Mouse (Mus musculus) gastrocnemius, adult 8-10 months (tissue): ENCODE measurements around the gene Rem2. TPM values are rescaled to one million over a fixed set of nuclear protein-coding genes. Genes with fewer than 3 reads are reported as not detected.

ENCODE experiments used
- DNase-seq, 2 experiments: peaks; one replicate each; pipeline ENCODE4 v3.0.0; 2022; ENCODE audit warnings: low spot score in 2 of 2
- total RNA-seq, 4 experiments: library from RNA; stranded (reverse); gene quantifications; 2 replicates each; pipeline ENCODE4 v1.2.4; 2022

The Rem2 gene
- not detected for total RNA-seq

DNA sequence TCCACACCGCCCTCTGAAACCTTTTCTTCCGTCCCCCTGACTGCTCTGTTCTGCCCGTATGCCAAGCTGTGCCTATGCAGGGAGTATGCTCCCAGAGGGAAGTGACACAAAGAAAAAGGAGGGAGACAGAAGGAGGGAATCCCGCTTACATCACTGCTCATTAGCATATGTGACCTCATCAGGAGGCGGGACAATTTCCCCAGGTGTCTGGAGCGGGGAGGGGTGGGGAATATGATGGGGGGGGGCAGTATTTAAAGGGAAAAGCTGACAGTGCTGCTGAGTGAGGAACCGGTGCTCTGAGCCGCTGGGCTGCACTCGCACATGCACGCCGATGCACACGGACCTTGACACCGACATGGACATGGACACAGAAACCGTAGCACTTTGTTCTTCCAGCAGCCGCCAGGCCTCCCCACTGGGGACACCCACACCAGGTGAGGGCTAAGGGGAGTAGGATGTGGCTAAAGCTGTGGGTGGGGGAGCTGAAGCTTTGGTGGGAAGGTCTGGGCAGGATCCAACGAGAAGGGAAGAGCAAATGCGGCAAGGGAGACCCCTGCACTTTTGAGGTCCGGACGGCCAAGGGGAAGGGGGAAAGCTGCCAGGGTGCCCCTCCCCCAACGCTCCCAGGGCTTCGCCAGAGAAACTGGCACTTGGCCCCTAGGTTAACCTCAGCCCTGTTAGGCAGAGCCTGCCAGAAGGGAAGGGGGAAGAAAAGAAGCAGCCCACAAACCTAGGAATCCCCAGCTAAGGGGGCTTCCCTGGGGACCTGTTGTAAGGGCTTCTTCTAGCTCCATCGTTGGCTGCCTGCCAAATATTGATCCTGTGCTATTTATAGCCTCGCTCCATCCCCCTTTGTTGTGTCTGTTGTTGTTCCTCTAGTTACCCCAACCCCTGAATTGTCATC lies at the start of gene Rem2:
Rem2 (plus strand) TSS at position 160 of the 904 bp plus-strand sequence.
- DNase-seq = no peak

DNA sequence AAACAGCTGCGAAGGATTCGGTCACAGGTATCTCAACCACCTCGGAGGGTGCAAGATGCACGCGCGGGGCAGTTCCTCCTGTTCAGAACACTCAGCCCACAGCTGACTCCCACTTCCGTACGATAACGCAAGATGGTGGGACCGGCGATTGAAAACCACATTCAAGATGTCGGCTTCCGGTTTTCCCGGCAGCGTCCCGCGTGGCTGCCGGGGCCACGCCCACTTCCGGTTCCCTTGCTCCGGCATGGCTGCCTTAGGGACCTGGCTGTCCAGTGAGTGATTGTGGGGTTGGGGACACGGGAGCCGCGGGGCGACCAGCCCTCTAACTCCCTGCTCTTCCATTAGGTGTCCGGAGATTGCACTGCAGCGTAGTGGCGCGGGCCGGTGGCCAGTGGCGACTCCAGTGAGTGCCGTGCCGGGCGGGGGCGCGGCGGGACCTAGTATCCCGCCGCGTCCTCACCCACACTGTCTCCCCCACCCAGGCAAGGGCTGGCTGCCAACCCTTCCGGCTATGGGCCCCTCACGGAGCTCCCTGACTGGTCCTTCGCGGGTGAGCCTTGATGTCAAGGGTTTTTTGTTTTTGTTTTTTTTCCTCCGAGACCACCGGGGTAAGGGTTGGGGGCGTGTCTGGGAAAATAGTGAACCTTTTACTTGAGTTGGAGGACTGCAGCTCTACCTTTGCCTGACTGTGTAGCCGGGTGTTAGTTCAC lies 49.1 kb upstream of the Rem2 start, which contains the start of gene Mrpl52:
Mrpl52 (plus strand) TSS at position 221 of the 710 bp plus-strand sequence.
- peak; percentile 84 to 88 for DNase-seq

DNA sequence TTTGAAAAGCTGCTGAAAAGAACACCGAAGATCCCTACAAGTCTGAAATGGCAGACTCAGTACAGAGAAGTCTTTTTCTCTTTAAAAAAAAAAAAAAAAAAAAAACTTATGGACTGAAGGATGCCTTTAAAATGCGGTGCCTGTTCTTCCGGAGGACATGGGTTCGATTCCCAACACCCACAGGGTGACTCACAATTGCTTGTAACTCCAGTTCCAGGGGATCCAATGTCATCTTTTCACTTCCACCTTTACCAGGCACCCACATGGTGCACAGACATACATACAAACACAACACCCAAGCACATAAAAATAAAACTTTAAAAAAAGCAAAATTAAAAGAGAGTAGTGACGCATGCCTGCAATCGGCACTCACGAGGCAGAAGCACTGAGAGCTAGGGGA lies 48.2 kb upstream of the Rem2 start:
- DNase-seq = no peak

DNA sequence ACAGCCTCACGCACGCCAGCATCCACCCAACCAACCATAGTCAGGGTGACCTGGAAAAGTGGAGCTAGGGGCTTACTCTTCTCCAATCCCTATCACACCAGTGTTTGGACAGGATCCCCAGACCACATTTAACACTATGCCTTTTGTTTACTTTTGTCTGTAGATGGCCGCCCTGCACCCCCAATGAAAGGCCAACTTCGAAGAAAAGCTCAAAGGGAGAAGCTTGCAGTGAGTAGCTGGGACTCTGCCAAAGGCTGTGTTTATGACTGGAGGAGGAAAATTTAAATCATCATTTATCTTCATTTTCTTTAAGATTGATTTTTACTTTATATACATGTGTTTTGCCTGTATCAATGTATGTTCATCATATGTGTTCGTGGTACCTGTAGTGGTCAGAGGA lies 47.5 kb upstream of the Rem2 start:
- no peak for DNase-seq

DNA sequence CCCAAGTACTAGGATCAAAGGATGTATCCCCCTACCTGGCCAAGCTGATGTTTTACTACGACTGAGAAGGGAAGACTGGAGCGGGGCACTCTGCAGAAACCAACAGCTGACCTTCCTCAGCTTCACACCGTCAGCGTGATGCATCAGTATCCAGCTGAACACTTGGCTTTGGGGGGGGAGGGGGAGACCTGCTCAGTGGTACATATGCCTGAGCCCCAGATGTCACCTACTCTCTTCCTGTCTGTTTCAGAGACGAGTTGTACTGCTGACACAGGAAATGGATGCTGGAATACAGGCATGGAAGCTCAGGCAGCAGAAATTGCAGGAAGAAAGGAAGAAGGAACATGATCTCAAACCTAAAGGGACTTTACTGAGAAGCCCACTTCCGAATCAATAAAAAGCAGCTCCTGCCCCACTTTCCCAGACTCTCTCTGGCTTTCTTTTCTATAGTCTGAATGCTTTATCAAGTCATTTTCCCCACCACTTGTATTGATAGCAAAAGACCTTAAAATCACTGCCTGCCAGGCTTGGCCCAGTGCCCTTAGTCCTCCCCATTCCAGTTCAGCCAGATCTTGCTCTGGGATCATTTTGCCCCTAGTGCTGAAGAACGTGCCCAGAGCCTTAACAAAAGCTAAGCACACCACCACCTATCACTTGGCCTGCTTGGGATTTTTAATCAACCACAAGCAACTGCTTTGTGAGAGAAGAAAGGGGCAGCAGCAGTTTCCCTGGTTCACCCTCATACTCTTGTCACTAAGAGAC lies 46.4 kb upstream of the Rem2 start:
- no peak for DNase-seq

DNA sequence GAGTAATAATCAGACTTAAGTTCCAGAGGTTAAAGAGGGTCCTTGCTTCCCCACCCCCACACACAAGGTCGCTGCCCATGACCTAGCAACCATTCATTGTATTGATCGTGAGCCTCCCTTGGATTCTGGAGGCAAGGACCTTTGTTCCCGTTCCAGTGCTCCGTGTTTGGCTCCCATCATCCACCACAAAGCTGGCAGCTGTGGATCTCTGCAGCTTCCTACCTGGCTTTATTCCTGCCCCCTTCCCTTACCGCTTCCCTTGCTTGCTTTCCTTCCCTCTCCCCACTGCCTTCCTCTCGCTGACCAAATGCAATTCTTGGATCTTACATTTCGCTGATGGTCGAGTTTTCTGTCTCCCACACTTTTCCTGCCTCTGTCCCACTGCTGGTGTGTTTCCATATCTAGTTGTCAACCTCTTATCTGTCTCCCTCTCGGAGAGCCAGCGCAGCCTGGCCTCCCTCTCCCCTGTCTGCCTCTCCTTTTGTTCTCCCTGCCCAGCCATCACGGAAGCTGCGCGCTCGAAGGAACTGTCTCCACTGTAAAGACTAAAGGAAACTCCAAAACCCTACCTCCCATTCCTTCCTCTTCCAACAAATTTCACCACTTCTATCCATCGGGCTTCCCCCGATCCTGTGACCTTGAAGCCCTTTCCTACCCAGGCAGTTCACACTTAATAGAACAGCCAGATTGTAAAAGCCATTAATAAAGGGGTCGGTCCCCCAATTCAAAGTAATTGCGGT lies 45.3 kb upstream of the Rem2 start:
- DNase-seq = no peak

DNA sequence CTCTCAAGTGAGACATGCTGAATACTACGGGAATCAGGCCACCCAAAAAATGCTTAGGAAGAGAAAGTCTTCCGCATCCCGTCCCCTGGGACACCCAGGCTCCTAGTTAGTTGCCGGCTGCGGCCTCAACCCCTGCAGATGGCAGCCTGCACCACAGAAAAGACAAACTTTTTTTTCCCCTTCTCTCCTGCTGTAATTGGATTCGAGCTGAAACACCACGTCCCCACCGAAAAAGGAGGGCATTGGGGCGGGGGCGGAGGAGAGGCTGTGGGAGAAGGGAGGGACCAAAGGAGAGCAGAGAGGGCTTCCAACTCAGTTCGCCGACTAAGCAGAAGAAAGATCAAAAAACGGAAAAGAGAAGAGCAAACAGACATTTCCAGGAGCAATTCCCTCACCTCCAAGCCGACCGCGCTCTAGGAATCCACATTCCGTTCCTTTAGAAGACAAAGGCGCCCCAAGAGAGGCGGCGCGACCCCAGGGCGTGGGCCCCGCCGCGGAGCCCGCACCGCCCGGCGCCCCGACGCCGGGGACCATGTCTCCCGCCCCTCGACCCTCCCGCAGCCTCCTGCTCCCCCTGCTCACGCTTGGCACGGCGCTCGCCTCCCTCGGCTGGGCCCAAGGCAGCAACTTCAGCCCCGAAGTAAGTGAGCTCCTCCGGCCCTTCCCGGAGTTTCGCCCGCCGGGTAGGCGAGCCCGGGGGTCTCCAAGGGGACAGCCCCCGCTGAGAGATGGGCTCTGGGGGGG lies 44.4 kb upstream of the Rem2 start, which contains the start of gene Mmp14:
Mmp14 (plus strand) TSS at position 279 of the 744 bp plus-strand sequence.
- peak; percentile 36 to 51 for DNase-seq

DNA sequence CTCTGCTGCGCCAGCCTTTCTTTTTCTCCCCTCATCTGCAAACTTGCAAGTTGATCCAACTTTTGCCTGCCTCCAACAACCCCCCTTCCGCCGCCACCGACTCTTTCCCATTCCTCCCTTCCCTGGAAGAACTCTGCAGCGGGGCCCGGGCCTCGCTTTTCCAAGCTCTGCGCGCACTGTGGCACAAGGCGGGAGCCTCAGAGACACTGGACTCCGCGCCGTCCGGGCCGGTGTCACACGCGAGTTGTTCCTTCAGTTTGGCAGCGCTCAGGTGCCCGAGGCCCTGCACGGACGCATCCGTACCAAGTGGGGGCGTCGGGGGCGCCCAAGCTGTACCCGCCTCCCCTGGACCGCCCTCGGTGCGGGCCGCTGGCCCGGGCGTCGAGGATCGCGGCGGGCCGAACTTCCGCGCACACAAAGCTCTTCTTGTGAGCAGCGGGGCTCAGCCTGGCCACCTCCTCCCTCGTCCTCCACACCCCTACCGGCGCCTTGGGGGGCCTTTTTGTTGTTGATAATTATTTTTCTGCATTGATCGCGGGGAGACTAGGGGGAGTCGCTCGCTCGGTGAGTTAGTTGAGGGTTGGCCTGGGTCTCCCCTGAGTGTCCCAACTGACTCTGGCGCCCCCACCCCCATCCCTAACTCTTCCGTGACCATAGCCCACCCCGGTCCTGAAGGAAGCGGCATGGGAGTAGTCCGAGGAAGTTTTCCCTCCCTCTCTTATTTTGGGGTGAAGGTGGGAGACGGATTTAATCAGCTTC lies 43.6 kb upstream of the Rem2 start:
- no peak for DNase-seq

DNA sequence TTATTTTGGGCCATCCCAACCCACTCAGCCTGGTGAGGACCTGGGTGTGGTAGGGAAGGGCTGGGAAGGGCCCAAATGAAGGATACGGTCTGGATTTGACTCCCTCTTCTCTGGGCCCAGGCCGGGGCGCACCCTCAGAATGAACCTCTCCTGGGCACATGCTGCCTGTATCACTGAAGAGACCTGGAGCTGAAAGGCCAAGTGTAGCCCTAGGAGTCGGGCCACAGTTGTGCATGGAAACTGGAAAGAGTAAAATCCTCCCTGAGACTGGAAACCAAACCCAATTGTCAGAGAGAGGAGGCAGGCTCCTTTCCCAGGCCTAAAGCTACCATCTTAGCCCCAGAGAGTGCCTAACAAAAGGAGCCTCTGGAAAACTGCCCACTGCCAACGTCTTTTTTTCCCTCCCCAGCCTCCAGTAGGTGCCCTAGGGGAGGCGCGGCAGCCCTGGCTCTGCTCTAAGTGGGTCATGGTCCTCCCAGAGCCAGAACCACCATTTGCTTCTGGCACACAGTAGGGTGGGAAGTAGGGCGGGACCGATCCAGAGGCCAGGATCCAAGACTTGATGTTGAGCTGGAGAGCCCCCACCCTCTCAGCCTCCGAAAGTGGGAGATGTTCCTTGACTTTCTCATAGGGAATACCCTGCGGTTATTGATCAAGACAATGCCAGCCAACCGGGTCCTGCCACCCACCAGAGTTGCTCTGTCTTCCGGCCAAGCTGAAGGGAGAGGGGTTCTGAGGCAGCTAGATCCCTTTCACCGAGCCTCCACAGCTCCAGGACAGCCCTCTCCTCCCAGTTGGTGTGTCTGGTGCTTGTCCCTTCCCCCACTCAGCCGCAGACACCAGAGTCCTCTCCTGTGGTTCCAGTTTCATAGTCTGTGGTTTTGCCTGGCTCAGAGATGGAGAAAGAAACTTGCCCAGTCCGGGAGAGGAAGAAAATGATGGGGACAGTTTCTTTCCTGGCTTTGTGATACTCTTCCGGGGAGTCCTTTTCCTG lies 42.8 kb upstream of the Rem2 start:
- DNase-seq = no peak

DNA sequence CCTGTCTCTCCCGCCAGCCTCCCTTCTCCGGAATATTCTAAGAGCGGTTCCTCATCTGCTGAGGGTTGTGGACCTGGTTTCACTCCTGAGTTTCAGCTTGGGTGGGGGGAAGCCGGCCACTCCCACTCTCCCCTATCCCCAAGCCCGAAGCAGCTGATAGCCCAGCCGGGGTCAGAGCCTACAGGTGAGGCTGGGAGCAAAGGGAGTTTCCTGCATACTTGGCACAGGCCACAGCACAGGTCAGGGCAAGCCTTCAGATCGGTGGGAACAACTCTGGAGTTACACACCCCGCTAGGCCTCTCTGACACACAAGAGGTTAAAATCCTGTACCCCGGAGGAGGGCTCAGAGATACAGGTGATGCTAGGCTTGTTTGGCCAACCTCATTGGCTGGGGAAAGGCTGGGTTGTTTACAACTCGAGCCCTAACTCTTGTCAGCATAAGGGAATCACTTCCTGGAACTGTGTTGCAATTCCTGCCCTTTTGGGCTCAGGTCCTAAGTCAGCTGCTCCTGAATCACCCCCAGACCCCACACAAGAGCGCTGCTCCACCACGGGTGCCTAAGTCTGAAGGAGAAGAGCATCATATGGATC lies 41.9 kb upstream of the Rem2 start:
- no peak for DNase-seq

DNA sequence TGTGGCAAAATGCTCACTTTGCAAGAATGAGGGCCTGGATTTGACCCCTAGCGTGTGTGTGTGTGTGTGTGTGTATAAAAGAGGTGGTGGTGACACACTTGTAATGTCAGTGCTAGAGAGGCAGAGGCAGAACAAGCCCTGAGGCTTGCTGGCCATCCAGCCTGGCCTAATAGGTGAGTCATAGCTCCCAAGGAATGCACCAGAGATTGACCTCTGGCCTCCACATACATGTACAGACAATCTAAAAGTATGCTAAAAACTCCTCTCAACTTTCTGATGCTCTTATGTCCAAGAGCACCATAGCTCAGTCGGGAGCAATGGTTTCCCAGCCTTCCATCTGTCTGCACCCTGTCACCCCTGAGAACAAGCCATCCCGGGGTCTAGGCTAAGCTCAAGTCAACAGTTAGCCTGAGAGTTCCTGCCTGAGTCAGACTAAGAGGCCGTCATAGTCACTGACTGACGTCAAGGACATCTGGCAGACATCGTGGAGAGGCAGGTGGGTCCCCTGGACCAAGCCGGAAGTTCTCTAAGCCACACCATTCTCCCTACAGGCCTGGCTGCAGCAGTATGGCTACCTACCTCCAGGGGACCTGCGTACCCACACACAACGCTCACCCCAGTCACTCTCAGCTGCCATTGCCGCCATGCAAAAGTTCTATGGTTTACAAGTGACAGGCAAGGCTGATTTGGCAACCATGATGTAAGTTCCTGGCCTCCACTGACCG lies 40.5 kb upstream of the Rem2 start:
- DNase-seq = no peak

DNA sequence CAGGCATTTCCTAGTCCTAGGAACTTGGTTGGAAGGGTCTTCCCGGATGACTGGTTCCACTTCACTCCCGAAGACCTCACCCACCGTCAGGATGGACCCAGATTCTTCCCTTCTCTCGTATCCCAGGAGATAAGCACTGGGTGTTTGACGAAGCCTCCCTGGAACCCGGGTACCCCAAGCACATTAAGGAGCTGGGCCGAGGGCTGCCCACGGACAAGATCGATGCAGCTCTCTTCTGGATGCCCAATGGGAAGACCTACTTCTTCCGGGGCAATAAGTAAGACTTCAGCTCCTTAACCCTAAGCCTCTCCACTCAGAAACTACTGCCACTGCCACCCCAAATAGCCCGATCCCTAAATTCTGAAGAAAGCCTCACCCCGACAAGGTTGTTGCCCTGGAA lies 36.7 kb upstream of the Rem2 start:
- no peak for DNase-seq

DNA sequence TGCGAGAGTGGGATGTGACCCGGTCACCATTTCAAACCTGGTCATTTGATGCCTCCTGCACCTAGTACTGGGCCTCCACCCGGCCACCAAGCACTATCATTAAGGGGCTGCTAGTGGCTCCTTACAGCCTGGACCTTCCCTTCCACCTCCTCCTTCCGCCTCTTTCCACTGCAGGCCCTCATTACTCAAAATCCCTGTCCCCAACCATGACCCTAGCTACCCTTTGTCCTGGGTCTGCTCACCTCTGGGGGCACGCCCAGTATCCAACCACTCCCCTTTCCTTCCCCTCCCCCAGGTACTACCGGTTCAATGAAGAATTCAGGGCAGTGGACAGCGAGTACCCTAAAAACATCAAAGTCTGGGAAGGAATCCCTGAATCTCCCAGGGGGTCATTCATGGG lies 36.3 kb upstream of the Rem2 start:
- no peak for DNase-seq

DNA sequence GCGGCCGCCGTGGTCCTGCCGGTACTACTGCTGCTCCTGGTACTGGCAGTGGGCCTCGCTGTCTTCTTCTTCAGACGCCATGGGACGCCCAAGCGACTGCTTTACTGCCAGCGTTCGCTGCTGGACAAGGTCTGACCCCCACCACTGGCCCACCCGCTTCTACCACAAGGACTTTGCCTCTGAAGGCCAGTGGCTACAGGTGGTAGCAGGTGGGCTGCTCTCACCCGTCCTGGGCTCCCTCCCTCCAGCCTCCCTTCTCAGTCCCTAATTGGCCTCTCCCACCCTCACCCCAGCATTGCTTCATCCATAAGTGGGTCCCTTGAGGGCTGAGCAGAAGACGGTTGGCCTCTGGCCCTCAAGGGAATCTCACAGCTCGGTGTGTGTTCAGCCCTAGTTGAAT lies 35.4 kb upstream of the Rem2 start:
- DNase-seq = no peak

DNA sequence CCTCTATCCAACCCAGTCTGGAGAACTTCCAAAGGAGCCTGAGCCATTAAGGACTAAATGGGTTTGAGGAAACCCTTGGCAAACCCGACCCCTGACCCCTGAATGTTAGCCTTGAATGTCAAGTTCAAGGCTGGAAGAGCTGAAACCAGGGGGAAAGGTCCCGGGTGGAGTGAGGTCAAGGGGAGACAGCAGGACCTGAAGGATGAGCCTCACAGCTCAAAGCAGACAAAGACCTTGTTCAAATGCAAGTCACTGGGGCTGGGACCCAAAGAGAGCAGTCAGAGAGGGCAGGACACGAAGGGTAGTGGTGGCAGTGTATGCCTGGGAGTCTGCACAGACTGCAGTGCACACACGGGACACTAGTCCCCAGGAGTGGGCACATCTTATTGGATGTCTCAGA lies 34.5 kb upstream of the Rem2 start:
- no peak for DNase-seq

DNA sequence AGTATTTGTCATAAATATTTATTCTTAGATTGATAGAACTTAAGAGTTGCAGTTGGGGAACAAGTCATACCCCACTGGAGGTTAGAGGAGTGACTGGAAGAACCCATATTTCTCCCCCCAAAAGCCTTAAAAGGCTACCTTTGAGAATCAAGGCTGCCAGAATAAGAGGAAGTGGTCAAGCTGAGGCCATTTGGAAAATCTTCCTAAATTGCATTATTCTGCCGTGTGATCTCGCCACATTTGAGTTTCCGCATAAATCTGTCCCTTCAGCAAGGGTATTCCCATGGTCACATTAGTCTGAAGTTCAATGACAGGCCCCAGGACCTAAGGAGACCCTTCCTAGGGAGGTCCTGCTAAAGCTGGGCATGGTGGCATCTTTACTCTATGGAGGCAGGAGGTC lies 33.4 kb upstream of the Rem2 start:
- no peak for DNase-seq

DNA sequence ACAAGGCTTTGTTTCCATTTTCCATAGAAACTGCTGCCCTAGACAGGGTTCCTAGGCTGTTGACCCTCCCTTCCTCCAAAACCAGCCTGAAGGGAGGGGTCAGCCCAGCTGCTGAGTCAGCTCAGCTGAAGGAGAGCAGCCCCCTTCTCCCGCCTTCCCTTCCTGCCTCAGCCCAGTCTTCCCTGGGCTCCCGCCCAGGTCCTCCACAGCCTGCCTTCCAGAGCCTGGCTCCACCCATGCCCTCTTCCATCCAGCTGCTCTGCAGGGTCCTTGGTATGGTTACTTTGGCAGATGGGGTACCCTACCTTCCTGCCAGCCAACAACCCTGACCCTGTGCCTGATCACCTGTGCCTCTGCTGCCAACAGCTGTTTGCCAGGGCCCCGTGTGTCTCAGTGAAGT lies 32.7 kb upstream of the Rem2 start:
- DNase-seq = peak; percentile 27 to 55
